Mouse (Mus musculus) cerebellum, adult 9-11 months (tissue): ENCODE measurements around the gene Chd2.

Experiments used
- DNase-seq: peaks from one replicate; pipeline ENCODE4 v3.0.0; 2022

Gene Chd2

GRCm38 (mm10) chr7:73400051-73400916, 141.3 kb downstream of the Chd2 start:
- DNase-seq, result no peak

- peak; percentile 75 for DNase-seq
Measured at GRCm38 (mm10) chr7:73399501-73400044, 142.1 kb downstream of the Chd2 start.

- no peak for DNase-seq
Measured at GRCm38 (mm10) chr7:73398806-73399442, 142.7 kb downstream of the Chd2 start.

- peak; percentile 73 for DNase-seq
Measured at GRCm38 (mm10) chr7:73398319-73398718, 143.3 kb downstream of the Chd2 start.

GRCm38 (mm10) chr7:73394013-73394409, 147.6 kb downstream of the Chd2 start:
- no peak for DNase-seq

- no peak for DNase-seq
Measured at GRCm38 (mm10) chr7:73393307-73394012, 148.2 kb downstream of the Chd2 start.

- no peak for DNase-seq
Measured at GRCm38 (mm10) chr7:73392359-73392758, 149.3 kb downstream of the Chd2 start.

- DNase-seq, result peak; percentile 55
Measured at GRCm38 (mm10) chr7:73391518-73392321, 149.9 kb downstream of the Chd2 start.

- DNase-seq, result peak; percentile 82
Measured at GRCm38 (mm10) chr7:73391002-73391517, 150.6 kb downstream of the Chd2 start.

GRCm38 (mm10) chr7:73390426-73391001, 151.1 kb downstream of the Chd2 start:
- DNase-seq, result no peak

- DNase-seq, result no peak
Measured at GRCm38 (mm10) chr7:73389871-73390294, 151.7 kb downstream of the Chd2 start.

- DNase-seq, result no peak
Measured at GRCm38 (mm10) chr7:73389419-73389818, 152.2 kb downstream of the Chd2 start.

- DNase-seq, result no peak
Measured at GRCm38 (mm10) chr7:73388866-73389265, 152.8 kb downstream of the Chd2 start.

GRCm38 (mm10) chr7:73382843-73383242, 158.8 kb downstream of the Chd2 start:
- no peak for DNase-seq

- DNase-seq, result no peak
Measured at GRCm38 (mm10) chr7:73378034-73378433, 163.6 kb downstream of the Chd2 start.

GRCm38 (mm10) chr7:73377307-73377706, 164.3 kb downstream of the Chd2 start:
- DNase-seq, result no peak
